Comparison of ENCODE assay signal across 8 mouse cellular contexts in genomic region chr6:84018906-84019550, GRCm38 (mm10). TPM values are rescaled to one million over a fixed set of nuclear protein-coding genes. Genes with fewer than 3 reads are reported as not detected.
DNase-seq lines count a peak whose midpoint lies in the region; ATAC-seq and TF ChIP-seq lines count a peak whose summit lies in the region.

No protein-coding gene starts in this region.

- H3K27ac ChIP-seq in hindbrain, embryonic 13.5 days: no peak overlapping the region
- H3K27ac ChIP-seq in midbrain, postnatal 0 days (ENCODE audit: low read depth, low read length): no peak overlapping the region

- no peaks in the 10 kb centered on the region for H3K36me3 ChIP-seq in E14TG2a.4 (ENCODE audit: insufficient read depth, low read length)
- H3K36me3 ChIP-seq in hindbrain, embryonic 13.5 days: no peaks in the 10 kb centered on the region
- no peaks in the 10 kb centered on the region for H3K36me3 ChIP-seq in midbrain, postnatal 0 days (ENCODE audit: insufficient read depth, low read length)

- peak; percentile 54; the same call in 1 of the 2 replicates for ATAC-seq in hindbrain, embryonic 13.5 days (ENCODE audit: low FRiP score)
- no peak for ATAC-seq in midbrain, postnatal 0 days (ENCODE audit: low FRiP score)

- H3K9me3 ChIP-seq in E14TG2a.4 (ENCODE audit: low read length): no peaks in the 10 kb centered on the region
- no peaks in the 10 kb centered on the region for H3K9me3 ChIP-seq in hindbrain, embryonic 13.5 days
- H3K9me3 ChIP-seq in midbrain, postnatal 0 days (ENCODE audit: low read length): no peaks in the 10 kb centered on the region

- peak overlapping the region; percentile 76 for H3K4me3 ChIP-seq in E14TG2a.4 (replicated peaks; ENCODE audit: low read length)
- H3K4me3 ChIP-seq in hindbrain, embryonic 13.5 days: peak overlapping the region; percentile 33
- peak overlapping the region; percentile 30 for H3K4me3 ChIP-seq in midbrain, postnatal 0 days (ENCODE audit: low read depth, low read length)

- H3K9ac ChIP-seq in hindbrain, embryonic 13.5 days: peak overlapping the region; percentile 63; the same call in 1 of the 2 replicates
- peak overlapping the region; percentile 46; the same call in 1 of the 2 replicates for H3K9ac ChIP-seq in midbrain, postnatal 0 days (replicated peaks; ENCODE audit: low read length, poor library complexity, severe bottlenecking)

- DNase-seq in adrenal gland, postnatal 14 days: peak; percentile 76
- DNase-seq in gastrocnemius, adult 18-20 months (ENCODE audit: low spot score): peak; percentile 78
- DNase-seq in liver: peak; percentile 34
- DNase-seq in midbrain, postnatal 0 days (ENCODE audit: low spot score): peak; percentile 14
- no peak for DNase-seq in layer of hippocampus, postnatal 14 days (ENCODE audit: low spot score in 2 of 2)
- no peak for DNase-seq in frontal cortex, postnatal 14 days (ENCODE audit: low spot score in 2 of 2)

- 8% methylated on average over 28 of the region's 28 CpGs for whole genome bisulfite sequencing in hindbrain, embryonic 13.5 days
- 5% methylated on average over 28 of the region's 28 CpGs for WGBS in midbrain, postnatal 0 days

- TF ChIP-seq CTCF in E14TG2a.4 (conservative IDR thresholded peaks at IDR 0.05; ENCODE audit: low read length): no peak
- TF ChIP-seq CTCF in midbrain, postnatal 0 days (IDR thresholded peaks at IDR 0.05): no peak

- H3K4me1 ChIP-seq in E14TG2a.4 (replicated peaks; ENCODE audit: low read depth, low read length): peaks cover 44% of the 10 kb centered on the region
- peaks cover 10% of the 10 kb centered on the region for H3K4me1 ChIP-seq in hindbrain, embryonic 13.5 days (replicated peaks)
- 0 out of 2 replicates have a peak, but pooled peaks cover 4% of the 10 kb centered on the region for H3K4me1 ChIP-seq in midbrain, postnatal 0 days (ENCODE audit: insufficient read depth, low read length)

- H3K4me2 ChIP-seq in hindbrain, embryonic 13.5 days: peak overlapping the region; percentile 59
- H3K4me2 ChIP-seq in midbrain, postnatal 0 days (ENCODE audit: low read depth, low read length, poor library complexity, severe bottlenecking): peak overlapping the region; percentile 60

- peaks cover 38% of the 10 kb centered on the region for H3K27me3 ChIP-seq in E14TG2a.4 (ENCODE audit: insufficient read depth, low read length)
- H3K27me3 ChIP-seq in hindbrain, embryonic 13.5 days: peaks cover 27% of the 10 kb centered on the region
- peaks cover 14% of the 10 kb centered on the region; the same call in 1 of the 2 replicates for H3K27me3 ChIP-seq in midbrain, postnatal 0 days (ENCODE audit: insufficient read depth, low read length)

RNA-seq across cellular contexts. Expression of gene Dysf, which starts 10.6 kb away (rescaled TPM):
- total RNA-seq in adrenal gland, postnatal 14 days (2021): 42.4 and 49.2 TPM in 2 replicates
- 10 to 100 TPM; 71.9 to 75.9 TPM for total RNA-seq in gastrocnemius, adult 18-20 months (2021)
- polyA plus RNA-seq in hindbrain, embryonic 13.5 days (2015; fragmentation: Nextera tagmentation; extraction: Ambion mirVana): 2.4 and 2.9 TPM in 2 replicates
- total RNA-seq in midbrain, postnatal 0 days (2014; rRNA removed): 1.4 and 1.8 TPM in 2 replicates
- polyA plus RNA-seq in midbrain, postnatal 0 days (2015; fragmentation: Nextera tagmentation; extraction: Ambion mirVana): 1.7 and 2.0 TPM in 2 replicates
- total RNA-seq in layer of hippocampus, postnatal 14 days (2021): 1 to 10 TPM; 3.1 to 3.9 TPM

Comparison
In these comparisons a context has a peak if more than half of its experiments do, and no peak if none do; other contexts are left out.
1. DNase-seq: peak in adrenal gland, postnatal 14 days (single experiment), gastrocnemius, adult 18-20 months (single experiment), liver (single experiment) and midbrain, postnatal 0 days (single experiment); none in layer of hippocampus, postnatal 14 days (0 of 2) and frontal cortex, postnatal 14 days (0 of 2).
2. Peak in every context shown above with its lines, with median percentiles within 50 percentile points of each other: H3K4me3 ChIP-seq.